Mouse (Mus musculus) forebrain, embryonic 16.5 days (tissue): Measurements from ENCODE around the gene Pygm. TPM values are rescaled to one million over a fixed set of nuclear protein-coding genes. Genes with fewer than 3 reads are reported as not detected.

Experiments
- ATAC-seq: fragments of 200-750 bp; cut with Nextera tagmentation; 2 replicates; pipeline ENCODE4 v1.8.0; 2017; ENCODE audit warnings: mild to moderate bottlenecking, moderate library complexity
- H3K27ac ChIP-seq: fragments of 300-500 bp; sonication (generic); 2 replicates; pipeline ENCODE4 v1.5.1; 2014; ENCODE audit warnings: low read length, control low read depth
- H3K27me3 ChIP-seq: fragments of 300-500 bp; sonication (generic); replicated peaks from 2 replicates; pipeline ENCODE4 v1.6.1; 2014; ENCODE audit warnings: low read length; ENCODE audit not compliant: control insufficient read depth, insufficient read depth
- H3K36me3 ChIP-seq: fragments of 300-500 bp; sonication (generic); 2 replicates; pipeline ENCODE4 v1.6.1; 2014; ENCODE audit not compliant: control insufficient read depth, insufficient read depth
- H3K4me1 ChIP-seq: fragments of 300-500 bp; sonication (generic); replicated peaks from 2 replicates; pipeline ENCODE4 v1.6.1; 2014; ENCODE audit warnings: low read length; ENCODE audit not compliant: control insufficient read depth, insufficient read depth
- H3K4me2 ChIP-seq: fragments of 300-500 bp; sonication (generic); 2 replicates; pipeline ENCODE4 v1.6.1; 2014; ENCODE audit warnings: mild to moderate bottlenecking, low read length, control low read depth
- H3K4me3 ChIP-seq: fragments of 300-500 bp; sonication (generic); replicated peaks from 2 replicates; pipeline ENCODE4 v1.5.1; 2014; ENCODE audit warnings: mild to moderate bottlenecking, low read length, control low read depth
- H3K9ac ChIP-seq: fragments of 300-500 bp; sonication (generic); replicated peaks from 2 replicates; pipeline ENCODE4 v1.6.1; 2014; ENCODE audit warnings: low read depth, low read length, control low read depth
- H3K9me3 ChIP-seq: fragments of 300-500 bp; sonication (generic); 2 replicates; pipeline ENCODE4 v1.6.1; 2016; ENCODE audit warnings: low read length; ENCODE audit not compliant: control insufficient read depth
- WGBS: fragments of 180-500 bp; shearing (Covaris S2); extraction: QIAGEN DNeasy Blood & Tissue Kit; methylation state at CpG from one replicate; pipeline ENCODE4 v1.1.7; 2014; 5-methylcytosine and 5-hydroxymethylcytosine counted together
- polyA plus RNA-seq: library from polyadenylated mRNA; unstranded; fragments of >200 nt; fragmentation: Nextera tagmentation; extraction: Ambion mirVana; gene quantifications from 2 replicates; pipeline ENCODE4 v1.2.1, GENCODE M21; 2015

Gene Pygm
- 2.4 and 2.8 TPM in 2 replicates for polyA plus RNA-seq

GRCm38 (mm10) chr19:6384128-6384527 lies at the start of gene Pygm:
Pygm (plus strand) TSS chr19:6384399.
- ATAC-seq: no peak

GRCm38 (mm10) chr19:6334673-6335457 lies 49.3 kb upstream of the Pygm start, which contains the start of gene Men1:
Men1 (plus strand) TSS chr19:6334979.
- WGBS: under 1% methylated on average over 43 of the region's 43 CpGs
- ATAC-seq: peak; percentile 97

More at GRCm38 (mm10) chr19:6384128-6384527, at the start of gene Pygm:
- Histone ChIP-seq H3K9ac (no peak within 1 kb of the TSS), H3K4me2 (no peak within 1 kb of the TSS), H3K4me3 (no peak within 1 kb of the TSS), H3K27me3 (no peaks in the 10 kb centered on the region), H3K4me1 (no peaks in the 10 kb centered on the region), H3K9me3 (no peaks in the 10 kb centered on the region), H3K36me3 (no peaks in the 10 kb centered on the region), H3K27ac (no peak within 1 kb of the TSS)
- WGBS: 16% methylated on average over 7 of the region's 7 CpGs

GRCm38 (mm10) chr19:6335458-6335827 lies 48.8 kb upstream of the Pygm start:
- peak overlapping the region; percentile 70 for H3K27ac ChIP-seq
- no peaks in the 10 kb centered on the region for H3K9me3 ChIP-seq
- peaks cover 23% of the 10 kb centered on the region for H3K4me1 ChIP-seq
- no peaks in the 10 kb centered on the region for H3K27me3 ChIP-seq
- H3K4me2 ChIP-seq: peak overlapping the region; percentile 71
- peak overlapping the region; percentile 83 for H3K9ac ChIP-seq
- under 1% methylated on average over 25 of the region's 25 CpGs for WGBS
- peak overlapping the region; percentile 75 for H3K4me3 ChIP-seq
- ATAC-seq: no peak
- H3K36me3 ChIP-seq: peaks cover 16% of the 10 kb centered on the region

More at GRCm38 (mm10) chr19:6334673-6335457, 49.3 kb upstream of the Pygm start, which contains the start of gene Men1:
- Histone ChIP-seq H3K27ac (peak within 1 kb of the TSS; percentile 70), H3K4me2 (peak within 1 kb of the TSS; percentile 71), H3K9ac (peak within 1 kb of the TSS; percentile 83), H3K27me3 (no peaks in the 10 kb centered on the region), H3K9me3 (no peaks in the 10 kb centered on the region), H3K4me3 (peak within 1 kb of the TSS; percentile 75), H3K4me1 (peaks cover 23% of the 10 kb centered on the region), H3K36me3 (peaks cover 16% of the 10 kb centered on the region)

GRCm38 (mm10) chr19:6336920-6337319 lies 47.3 kb upstream of the Pygm start:
- Histone ChIP-seq H3K4me3 (no peak overlapping the region), H3K36me3 (peaks cover 16% of the 10 kb centered on the region), H3K27me3 (no peaks in the 10 kb centered on the region), H3K4me2 (no peak overlapping the region), H3K9ac (no peak overlapping the region), H3K27ac (no peak overlapping the region), H3K9me3 (no peaks in the 10 kb centered on the region), H3K4me1 (peaks cover 27% of the 10 kb centered on the region)
- no peak for ATAC-seq
- WGBS: 97% methylated on average over 10 of the region's 10 CpGs

- Histone ChIP-seq H3K27ac (no peak overlapping the region), H3K4me2 (no peak overlapping the region), H3K9ac (no peak overlapping the region), H3K27me3 (no peaks in the 10 kb centered on the region), H3K36me3 (peaks cover 16% of the 10 kb centered on the region), H3K4me1 (peaks cover 27% of the 10 kb centered on the region), H3K9me3 (no peaks in the 10 kb centered on the region), H3K4me3 (no peak overlapping the region)
- ATAC-seq: no peak
- 94% methylated on average over 7 of the region's 7 CpGs for WGBS
These were observed 46.0 kb upstream of the Pygm start for GRCm38 (mm10) chr19:6338171-6338570.

GRCm38 (mm10) chr19:6338716-6339115 lies 45.5 kb upstream of the Pygm start:
- no peak overlapping the region for H3K4me2 ChIP-seq
- H3K9ac ChIP-seq: no peak overlapping the region
- peaks cover 16% of the 10 kb centered on the region for H3K36me3 ChIP-seq
- ATAC-seq: no peak
- no peak overlapping the region for H3K27ac ChIP-seq
- H3K27me3 ChIP-seq: no peaks in the 10 kb centered on the region
- H3K9me3 ChIP-seq: no peaks in the 10 kb centered on the region
- no peak overlapping the region for H3K4me3 ChIP-seq
- peaks cover 27% of the 10 kb centered on the region for H3K4me1 ChIP-seq
- WGBS: 89% methylated on average over 11 of the region's 11 CpGs

GRCm38 (mm10) chr19:6339191-6339590 lies 45.0 kb upstream of the Pygm start:
- Histone ChIP-seq H3K36me3 (peaks cover 20% of the 10 kb centered on the region), H3K4me1 (peaks cover 27% of the 10 kb centered on the region), H3K4me2 (no peak overlapping the region), H3K9me3 (no peaks in the 10 kb centered on the region), H3K9ac (no peak overlapping the region), H3K27me3 (no peaks in the 10 kb centered on the region), H3K27ac (no peak overlapping the region), H3K4me3 (no peak overlapping the region)
- no peak for ATAC-seq
- 94% methylated on average over 6 of the region's 6 CpGs for whole genome bisulfite sequencing

GRCm38 (mm10) chr19:6339890-6340504 lies 44.2 kb upstream of the Pygm start:
- Histone ChIP-seq H3K27me3 (no peaks in the 10 kb centered on the region), H3K4me2 (no peak overlapping the region), H3K4me1 (peaks cover 27% of the 10 kb centered on the region), H3K36me3 (peaks cover 21% of the 10 kb centered on the region), H3K27ac (no peak overlapping the region), H3K9me3 (no peaks in the 10 kb centered on the region), H3K9ac (no peak overlapping the region), H3K4me3 (no peak overlapping the region)
- ATAC-seq: no peak
- 64% methylated on average over 15 of the region's 15 CpGs for WGBS
